Mouse (Mus musculus) myocyte (in vitro differentiated cells): ENCODE data around the gene Emc3.

Source experiments
- CEBPB ChIP-seq: IDR thresholded peaks from 2 replicates; pipeline ENCODE4 v1.6.1; 2011; ENCODE audit warnings: mild to moderate bottlenecking, moderate library complexity; ENCODE audit not compliant: poor library complexity, insufficient read depth, severe bottlenecking
- E2F4 ChIP-seq: IDR thresholded peaks from one replicate; pipeline ENCODE4 v1.6.1; 2011; ENCODE audit warnings: mild to moderate bottlenecking, control low read depth, moderate library complexity; ENCODE audit not compliant: insufficient read depth
- MYOD1 ChIP-seq, 3 experiments: IDR thresholded peaks; one replicate each; pipeline ENCODE4 v1.6.1; 2011; ENCODE audit warnings: control low read depth in 2 of 3, low read depth in 2 of 3, mild to moderate bottlenecking in 2 of 3, moderate library complexity in 1 of 3; ENCODE audit not compliant: insufficient read length in 2 of 3, control insufficient read depth in 1 of 3
- MYOG ChIP-seq, 3 experiments: IDR thresholded peaks; one replicate each; pipeline ENCODE4 v1.6.1; 2011; ENCODE audit warnings: control low read depth in 2 of 3, low read depth in 2 of 3, mild to moderate bottlenecking in 2 of 3; ENCODE audit not compliant: insufficient read length in 2 of 3, control insufficient read depth in 1 of 3, insufficient read depth in 1 of 3
- POLR2A ChIP-seq: IDR thresholded peaks from one replicate; pipeline ENCODE4 v1.6.1; 2011; ENCODE audit warnings: low read depth, mild to moderate bottlenecking, control low read depth, moderate library complexity; ENCODE audit not compliant: insufficient read length
- POLR2AphosphoS2 ChIP-seq: IDR thresholded peaks from one replicate; pipeline ENCODE4 v1.6.1; 2011; ENCODE audit warnings: low read depth, control low read depth; ENCODE audit not compliant: insufficient read length
- REST ChIP-seq: IDR thresholded peaks from one replicate; pipeline ENCODE4 v1.6.1; 2011; ENCODE audit warnings: mild to moderate bottlenecking, control low read depth, moderate library complexity; ENCODE audit not compliant: insufficient read depth, insufficient read length
- TCF12 ChIP-seq: IDR thresholded peaks from one replicate; pipeline ENCODE4 v1.6.1; 2011; ENCODE audit warnings: mild to moderate bottlenecking, control low read depth; ENCODE audit not compliant: poor library complexity, insufficient read depth, severe bottlenecking
- TCF3 ChIP-seq: IDR thresholded peaks from one replicate; pipeline ENCODE4 v1.6.1; 2011; ENCODE audit warnings: low read depth, control low read depth; ENCODE audit not compliant: insufficient read length
- USF1 ChIP-seq: IDR thresholded peaks from one replicate; pipeline ENCODE4 v1.6.1; 2011; ENCODE audit warnings: low read depth, mild to moderate bottlenecking, control low read depth, moderate library complexity

GRCm38 (mm10) chr6:113469021-113469420 lies 62.4 kb downstream of the Emc3 start:
- no peak for TF ChIP-seq POLR2A
- TF ChIP-seq TCF3: no peak
- no peak for TF ChIP-seq E2F4
- TF ChIP-seq USF1: no peak
- no peak for TF ChIP-seq REST
- no peak for TF ChIP-seq MYOD1 (IDR thresholded peaks at IDR 0.05; ENCODE audit: control insufficient read depth in 1 of 3, insufficient read length in 2 of 3, low read depth in 2 of 3)
- TF ChIP-seq TCF12: no peak
- TF ChIP-seq POLR2AphosphoS2: no peak
- TF ChIP-seq MYOG (IDR thresholded peaks at IDR 0.05; ENCODE audit: control insufficient read depth in 1 of 3, insufficient read depth in 1 of 3, insufficient read length in 2 of 3, low read depth in 2 of 3): no peak
- no peak for TF ChIP-seq CEBPB
